Mouse (Mus musculus) telencephalon, adult 2 months (tissue): ENCODE results near the gene Gm14440.
"Not testable (repeated sequence)": the region's sequence is repeated elsewhere in the genome, so short reads cannot be mapped to it uniquely, and the experiment has no call there.

ENCODE experiments used
- DNase-seq: peaks from one replicate; pipeline ENCODE4 v3.0.0-alpha.2; 2011; ENCODE audit warnings: low read depth, low spot score

The Gm14440 gene

DNA sequence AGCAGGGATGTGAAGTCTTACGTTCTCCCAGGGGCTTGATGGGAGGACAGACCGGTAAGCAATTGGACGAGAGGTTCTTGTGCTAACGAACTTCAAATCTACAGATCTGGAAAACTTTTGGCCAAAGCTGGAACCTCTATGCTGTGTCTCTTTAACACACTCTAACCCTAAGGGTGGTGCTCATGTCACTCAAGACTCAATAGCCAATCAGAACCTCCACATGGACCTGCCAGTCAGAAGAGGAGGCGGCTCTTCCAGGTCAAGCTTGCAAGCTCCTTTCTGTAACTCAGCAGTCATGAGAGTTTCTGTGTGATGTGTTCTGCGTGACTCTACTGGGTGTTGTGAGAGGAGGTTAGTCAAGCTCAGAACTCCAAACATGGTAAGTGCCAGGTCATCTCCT is at the start of gene Gm14440:
Gm14440 (plus strand) TSS at position 301 of the 400 bp plus-strand sequence.
- not testable (repeated sequence) for DNase-seq
